Mouse (Mus musculus): Measurements from ENCODE around the gene 9830107B12Rik.
A peak's percentile ranks its signal among the peaks of the same experiment; 100 is the strongest.
"Not testable (repeated sequence)": the region's sequence is repeated elsewhere in the genome, so short reads cannot be mapped to it uniquely, and the experiment has no call there.

Gene 9830107B12Rik

DNA sequence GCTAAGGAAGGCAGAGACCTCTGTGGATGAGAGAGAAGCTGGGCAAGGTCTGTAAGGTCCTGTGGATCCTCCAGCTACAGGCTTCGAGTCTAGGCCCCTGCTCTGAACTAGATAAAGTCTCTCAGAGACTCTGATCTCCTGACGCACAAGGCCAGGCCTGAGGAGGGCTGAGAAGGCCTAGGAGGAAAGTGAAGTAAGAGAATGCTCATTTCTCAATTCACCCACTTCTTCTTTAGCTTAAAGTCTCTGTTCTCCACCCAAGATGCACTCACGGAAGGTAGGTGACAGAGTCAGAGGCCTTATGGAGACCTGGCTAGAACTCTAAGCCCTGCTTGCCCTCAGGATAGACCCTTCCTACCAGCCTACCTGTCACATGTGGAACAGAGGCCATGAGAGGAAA, at the start of gene 9830107B12Rik:
9830107B12Rik (minus strand) TSS at position 149 of the 400 bp plus-strand sequence.
- no peak for DNase-seq (ENCODE audit: low spot score in 2 of 2)

DNA sequence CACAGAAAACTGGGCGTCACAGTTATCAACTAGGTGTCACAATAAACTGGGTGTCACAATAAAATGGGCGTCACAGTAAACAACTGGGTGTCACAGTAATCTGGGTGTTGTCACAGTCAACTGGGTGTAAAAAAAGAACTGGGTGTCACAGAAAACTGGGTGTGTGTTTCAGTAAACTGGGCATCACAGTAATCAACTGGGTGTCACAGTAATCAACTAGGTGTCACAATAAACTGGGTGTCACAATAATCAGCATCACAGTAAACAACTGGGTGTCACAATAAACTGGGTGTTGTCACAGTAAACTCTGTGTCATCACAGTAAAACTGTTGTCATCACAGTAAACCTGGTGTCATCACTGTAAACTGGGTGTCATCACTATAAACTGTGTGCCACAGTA, 46.3 kb upstream of the 9830107B12Rik start:
- no peak for DNase-seq (ENCODE audit: low spot score in 2 of 2)

DNA sequence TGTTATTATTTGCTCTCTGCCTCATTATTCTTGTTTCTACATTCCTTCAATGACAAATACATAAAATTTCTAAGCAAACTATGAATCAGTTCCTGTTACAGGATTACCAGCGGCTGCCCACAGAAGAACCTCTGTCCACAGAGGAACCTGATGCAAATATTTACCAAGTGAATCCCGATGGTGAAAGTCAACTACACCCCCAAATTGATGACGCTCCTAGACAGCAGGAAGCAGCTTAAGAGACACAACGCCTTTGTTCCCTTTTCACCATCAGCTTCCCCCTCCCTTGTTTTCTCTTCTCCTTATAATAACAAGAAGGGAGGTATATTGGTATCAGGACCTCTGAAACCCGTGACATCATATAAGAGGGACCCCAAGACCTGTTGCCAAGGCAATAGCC, 39.2 kb upstream of the 9830107B12Rik start:
- no peak for DNase-seq (ENCODE audit: low spot score in 2 of 2)

DNA sequence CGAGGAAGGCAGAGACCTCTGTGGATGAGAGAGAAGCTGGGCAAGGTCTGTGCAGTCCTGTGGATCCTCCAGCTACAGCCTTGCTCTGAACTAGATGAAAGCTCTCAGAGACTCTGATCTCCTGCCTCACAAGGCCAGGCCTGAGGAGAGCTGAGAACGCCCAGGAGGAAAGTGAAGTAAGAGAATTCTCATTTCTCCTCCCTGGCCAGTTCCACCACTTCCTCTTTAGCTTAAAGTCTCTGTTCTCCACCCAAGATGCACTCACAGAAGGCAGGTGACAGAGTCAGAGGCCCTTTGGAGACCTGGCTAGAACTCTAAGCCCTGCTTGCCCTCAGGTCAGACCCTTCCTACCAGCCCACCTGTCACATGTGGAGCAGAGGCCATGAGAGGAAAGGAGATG, 21.0 kb upstream of the 9830107B12Rik start, which contains the start of gene A530064D06Rik:
A530064D06Rik (minus strand) TSS at position 173 of the 400 bp plus-strand sequence.
- DNase-seq (ENCODE audit: low spot score in 2 of 2) = not testable (repeated sequence)

DNA sequence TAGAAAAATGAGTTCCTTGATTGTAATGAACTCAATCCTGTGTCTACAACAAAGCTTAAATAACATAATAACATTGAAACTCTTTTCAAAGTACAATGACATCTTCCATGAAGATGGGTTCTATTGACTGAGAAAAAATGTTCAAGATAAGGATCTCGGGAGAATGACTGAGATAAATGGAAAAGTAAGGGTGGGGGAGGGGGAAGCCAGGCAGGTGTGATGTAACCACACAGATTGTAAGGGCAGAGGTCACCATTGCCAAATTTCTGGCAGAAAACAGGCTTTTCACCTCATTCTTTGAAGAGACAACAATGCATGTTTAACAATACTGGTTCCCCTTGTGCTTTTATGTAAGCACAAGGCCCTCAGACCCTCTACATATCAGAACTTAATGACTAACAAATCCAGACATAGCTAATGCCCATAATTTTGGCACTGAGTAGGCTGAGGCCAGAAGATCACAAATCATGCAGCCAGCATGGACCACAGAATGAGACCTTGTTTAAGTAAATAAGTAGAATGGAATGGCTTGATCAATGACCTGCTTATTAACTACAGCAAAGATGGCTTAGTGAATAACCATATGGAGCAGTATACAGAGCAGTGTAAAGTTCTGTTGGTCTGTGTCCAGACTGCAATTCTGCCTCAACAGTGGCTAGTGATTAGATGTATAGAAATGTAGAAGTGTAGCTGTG, 11.5 kb upstream of the 9830107B12Rik start:
- no peak for DNase-seq (ENCODE audit: low spot score in 2 of 2)

DNA sequence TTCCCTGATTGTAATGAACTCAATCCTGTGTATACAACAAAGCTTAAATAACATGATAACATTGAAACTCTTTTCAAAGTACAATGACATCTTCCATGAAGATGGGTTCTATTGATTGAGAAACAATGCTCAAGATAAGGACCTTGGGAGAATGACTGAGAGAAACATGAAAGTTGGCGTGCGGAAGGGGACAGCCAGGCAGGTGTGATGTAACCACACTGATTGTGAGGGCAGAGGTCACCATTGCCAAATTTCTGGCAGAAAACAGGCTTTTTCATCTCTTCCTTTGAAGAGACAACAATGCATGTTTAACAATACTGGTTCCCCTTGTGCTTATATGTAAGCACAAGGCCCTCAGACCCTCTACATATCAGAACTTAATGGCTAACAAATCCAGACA, 13.3 kb downstream of the 9830107B12Rik start:
- DNase-seq (ENCODE audit: low spot score in 2 of 2) = no peak

DNA sequence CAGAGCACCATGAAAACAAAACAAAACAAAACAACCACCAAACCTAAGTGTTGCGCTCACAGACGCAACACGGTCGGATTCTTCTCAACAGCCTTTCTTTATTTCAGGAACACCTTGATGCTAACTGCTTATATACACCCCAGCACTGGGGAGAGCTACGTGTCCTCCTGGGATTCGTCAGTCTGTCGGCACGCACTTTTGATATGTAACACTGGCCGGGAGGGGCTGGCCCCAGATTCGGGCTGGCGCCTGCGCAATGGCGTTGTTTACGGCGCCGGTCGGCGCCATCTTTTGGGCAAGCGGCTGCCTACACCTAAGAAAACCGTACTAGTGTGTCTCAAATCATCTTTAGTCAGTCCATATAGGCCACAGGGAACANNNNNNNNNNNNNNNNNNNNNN, 25.6 kb downstream of the 9830107B12Rik start:
- no peak for DNase-seq (ENCODE audit: low spot score in 2 of 2)

DNA sequence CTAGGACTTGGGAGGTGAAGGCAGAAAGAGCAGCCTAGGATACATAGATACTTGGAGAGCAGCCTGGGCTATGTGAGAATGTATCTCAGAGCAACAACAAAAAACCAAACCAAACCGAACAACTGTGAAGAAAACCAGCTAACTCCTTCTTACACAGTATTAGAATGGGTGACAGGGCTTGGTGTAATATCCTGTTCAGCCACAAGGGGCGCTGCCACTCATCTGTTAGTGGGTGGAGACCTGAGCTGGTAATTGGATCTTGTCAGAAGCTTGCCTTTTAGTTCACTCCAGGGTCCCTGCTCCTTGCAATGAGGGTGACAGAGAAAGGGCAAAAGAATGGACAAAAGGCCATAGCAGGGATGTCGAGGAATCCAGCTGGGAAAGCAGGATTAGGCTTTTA, 26.4 kb downstream of the 9830107B12Rik start:
- peak; percentile 41 to 82 for DNase-seq (ENCODE audit: low spot score in 2 of 2)

DNA sequence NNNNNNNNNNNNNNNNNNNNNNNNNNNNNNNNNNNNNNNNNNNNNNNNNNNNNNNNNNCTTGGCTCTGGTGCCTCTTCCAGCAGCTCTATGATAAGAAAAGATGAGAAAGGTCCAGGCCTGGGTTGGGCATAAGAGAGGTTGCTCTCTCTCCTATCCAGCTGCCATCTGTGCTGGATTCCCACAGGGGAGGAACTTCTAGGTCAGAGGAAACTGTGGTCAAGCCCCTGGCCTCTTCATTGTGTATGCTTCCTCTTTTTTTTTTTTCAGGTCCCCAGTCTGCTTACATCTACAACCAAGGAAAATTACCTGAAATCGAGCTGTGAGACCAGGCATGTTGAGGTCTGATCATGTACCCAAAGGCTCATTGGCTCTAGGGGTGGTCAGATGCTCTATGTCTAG, 27.5 kb downstream of the 9830107B12Rik start:
- DNase-seq (ENCODE audit: low spot score in 2 of 2) = no peak

DNA sequence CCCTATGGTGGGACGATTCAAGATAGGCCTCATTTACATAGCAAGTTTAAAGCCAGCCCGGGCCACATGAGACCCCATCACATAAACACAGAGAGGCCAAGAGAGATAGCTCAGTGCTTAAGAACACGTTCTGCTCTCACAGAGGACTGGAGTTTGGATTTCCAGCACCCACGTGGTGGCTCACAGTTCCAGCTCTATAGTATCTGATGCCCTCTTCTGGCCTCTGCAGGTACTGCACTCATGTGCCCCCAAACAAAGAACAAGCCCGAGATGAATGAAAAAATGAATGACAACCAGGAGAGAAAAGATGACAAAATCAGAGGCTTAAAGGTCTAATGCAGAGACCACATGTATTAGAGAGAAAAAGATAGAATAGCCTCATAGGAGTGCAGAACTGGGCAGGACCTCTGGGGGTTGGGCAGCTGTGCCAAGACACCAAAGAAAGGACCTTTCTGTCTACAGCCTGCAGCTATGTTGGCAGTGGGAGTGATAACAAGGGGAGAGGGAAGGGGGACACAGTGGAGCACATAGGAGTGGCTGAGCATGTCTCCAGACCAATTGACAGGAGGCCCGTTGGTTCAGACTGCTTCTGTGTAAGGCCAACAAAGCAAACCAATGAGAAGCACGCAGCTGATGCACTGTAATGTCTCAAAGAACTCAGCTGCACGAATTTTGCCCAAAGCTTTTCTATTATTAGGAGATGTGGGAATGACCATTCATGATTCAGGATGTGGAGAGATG, 35.4 kb downstream of the 9830107B12Rik start:
- peak in 1 of 2 experiments; percentile 49 for DNase-seq (ENCODE audit: low spot score in 2 of 2)

DNA sequence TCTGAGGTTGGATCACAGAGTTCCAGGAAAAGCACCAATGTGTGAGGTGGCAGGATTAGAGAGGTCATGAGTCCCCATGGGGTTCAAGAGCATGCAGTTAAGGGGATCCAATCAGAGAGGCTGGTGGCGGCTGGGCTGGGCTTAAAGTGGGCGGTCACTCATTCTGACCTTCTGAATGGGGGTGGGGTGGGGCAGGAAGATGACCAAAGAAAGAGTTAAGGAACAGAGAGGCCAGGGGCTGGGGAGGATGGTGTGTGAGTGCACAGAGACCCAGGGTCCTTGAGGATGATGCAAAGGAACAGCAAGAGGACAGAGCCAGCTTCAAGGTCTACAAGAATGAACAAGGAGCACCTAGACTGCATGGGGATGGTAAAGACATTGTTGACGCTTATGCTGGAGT, 37.5 kb downstream of the 9830107B12Rik start:
- DNase-seq (ENCODE audit: low spot score in 2 of 2) = no peak

DNA sequence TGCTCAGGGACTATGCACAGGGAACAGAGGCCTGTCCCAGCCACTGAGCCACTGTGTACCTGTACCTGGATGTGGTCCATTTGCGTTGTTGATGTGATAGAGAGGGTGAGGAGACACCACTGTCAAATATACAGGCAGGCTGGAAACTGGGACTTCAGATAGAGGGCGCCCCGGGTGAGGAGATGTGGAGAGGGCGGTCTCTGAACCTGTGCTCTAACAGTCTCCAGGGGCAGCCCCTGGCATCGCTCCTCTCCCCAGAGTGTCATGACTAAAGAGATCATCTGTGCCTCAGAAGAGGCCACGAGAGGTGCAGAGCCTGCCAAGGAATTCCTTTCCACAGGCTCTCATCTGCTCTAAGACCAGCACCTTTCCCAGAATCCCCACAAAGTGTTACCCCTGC, 38.2 kb downstream of the 9830107B12Rik start:
- DNase-seq (ENCODE audit: low spot score in 2 of 2) = no peak

DNA sequence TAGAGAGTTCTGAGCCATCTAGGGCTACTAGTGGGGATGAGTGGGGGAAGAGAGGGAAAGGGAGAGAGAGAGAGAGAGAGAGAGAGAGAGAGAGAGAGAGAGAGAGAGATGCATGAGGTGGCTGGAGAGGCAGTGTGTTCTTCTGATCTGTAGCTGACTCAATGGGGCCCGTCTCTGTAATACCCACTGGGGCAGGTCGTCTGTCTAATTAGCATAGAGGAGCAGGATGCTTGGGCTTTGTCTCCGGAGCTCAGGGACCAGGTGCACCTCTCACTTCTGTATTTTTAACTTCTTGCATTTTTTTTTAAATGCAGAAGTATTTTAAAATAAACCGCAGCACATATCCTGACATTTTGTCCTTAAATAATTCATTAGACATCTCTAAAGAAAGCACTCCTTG, 38.7 kb downstream of the 9830107B12Rik start:
- DNase-seq (ENCODE audit: low spot score in 2 of 2) = no peak

DNA sequence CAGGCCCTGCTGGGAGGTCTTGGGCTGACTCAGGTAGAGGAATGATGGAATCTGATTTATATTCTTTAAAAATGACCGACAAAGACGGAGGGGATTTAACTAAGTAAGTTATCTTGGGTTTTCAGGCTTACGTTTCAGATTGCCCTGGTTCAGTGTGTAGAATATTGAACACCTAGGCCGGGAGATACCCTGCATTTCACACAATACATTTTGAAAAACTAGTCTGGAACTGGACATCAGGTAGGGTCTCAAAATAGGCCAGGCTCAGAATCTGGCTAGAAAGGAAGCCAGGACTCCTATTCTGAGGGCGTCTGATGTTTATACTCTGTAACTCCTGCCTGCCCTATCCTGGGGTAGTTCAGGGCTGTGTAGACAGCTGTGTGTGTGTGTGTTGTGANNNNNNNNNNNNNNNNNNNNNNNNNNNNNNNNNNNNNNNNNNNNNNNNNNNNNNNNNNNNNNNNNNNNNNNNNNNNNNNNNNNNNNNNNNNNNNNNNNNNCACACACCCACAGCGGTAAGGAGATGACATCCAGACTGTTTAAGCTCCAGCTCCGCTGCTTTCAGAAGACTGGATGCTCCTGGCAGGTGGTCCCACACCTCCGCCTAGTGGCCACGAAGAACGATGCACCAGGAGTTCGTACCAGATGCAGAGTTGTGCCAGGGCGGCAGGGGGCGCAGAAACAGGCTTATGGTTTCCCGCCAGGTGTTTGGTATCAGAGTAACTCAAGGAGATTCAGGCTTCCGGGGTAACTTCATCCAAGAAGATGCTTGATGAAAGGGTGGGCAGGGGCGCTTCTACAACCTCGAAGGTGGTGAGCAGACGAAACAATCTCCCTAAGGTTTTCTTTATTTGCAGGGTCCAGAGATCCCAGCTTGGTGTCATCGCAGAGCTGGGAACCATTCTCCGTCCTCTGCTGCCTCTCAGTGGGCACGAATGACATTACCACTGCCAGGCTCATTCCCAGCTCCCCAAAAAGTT, 45.3 kb downstream of the 9830107B12Rik start:
- DNase-seq (ENCODE audit: low spot score in 2 of 2) = peak; percentile 75 to 90

DNA sequence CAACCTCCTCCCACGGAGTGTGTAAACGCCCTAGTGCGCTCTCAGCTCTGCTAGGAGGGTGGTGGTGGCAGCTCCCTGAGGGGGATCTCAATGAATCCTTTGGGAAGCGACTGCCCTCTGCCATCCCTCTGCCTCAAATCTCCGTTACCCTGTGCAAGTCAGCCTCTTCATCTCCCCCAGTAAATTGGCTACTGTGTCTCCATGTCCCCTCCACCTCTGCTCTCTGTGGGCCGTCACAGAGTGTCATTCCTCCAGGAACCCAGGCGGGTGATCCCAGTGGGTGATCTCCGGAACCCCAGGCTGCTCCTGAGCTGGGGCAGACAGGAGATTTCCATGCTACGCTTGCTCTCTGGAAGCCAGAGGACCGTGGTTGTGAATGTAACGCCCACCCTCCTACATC, 46.8 kb downstream of the 9830107B12Rik start:
- no peak for DNase-seq (ENCODE audit: low spot score in 2 of 2)

DNA sequence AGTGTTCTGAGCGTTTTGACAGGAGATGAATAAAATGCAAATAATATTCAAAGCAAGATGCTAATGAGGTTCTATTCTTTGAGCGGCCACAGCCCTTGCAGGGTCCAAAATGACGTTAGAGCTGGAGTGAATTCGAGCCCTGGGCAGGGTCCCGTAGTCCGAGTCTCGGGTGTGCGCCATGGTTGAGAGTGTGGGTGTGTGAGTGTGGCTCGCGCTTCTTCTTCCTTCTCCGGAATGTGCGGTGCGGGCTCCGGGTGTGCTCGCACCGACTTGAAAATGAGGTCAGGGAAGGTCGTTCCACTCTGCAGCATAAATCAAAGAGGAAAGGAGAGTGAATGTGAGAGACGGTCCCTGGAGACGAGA, 47.6 kb downstream of the 9830107B12Rik start:
- DNase-seq (ENCODE audit: low spot score in 2 of 2) = no peak

DNA sequence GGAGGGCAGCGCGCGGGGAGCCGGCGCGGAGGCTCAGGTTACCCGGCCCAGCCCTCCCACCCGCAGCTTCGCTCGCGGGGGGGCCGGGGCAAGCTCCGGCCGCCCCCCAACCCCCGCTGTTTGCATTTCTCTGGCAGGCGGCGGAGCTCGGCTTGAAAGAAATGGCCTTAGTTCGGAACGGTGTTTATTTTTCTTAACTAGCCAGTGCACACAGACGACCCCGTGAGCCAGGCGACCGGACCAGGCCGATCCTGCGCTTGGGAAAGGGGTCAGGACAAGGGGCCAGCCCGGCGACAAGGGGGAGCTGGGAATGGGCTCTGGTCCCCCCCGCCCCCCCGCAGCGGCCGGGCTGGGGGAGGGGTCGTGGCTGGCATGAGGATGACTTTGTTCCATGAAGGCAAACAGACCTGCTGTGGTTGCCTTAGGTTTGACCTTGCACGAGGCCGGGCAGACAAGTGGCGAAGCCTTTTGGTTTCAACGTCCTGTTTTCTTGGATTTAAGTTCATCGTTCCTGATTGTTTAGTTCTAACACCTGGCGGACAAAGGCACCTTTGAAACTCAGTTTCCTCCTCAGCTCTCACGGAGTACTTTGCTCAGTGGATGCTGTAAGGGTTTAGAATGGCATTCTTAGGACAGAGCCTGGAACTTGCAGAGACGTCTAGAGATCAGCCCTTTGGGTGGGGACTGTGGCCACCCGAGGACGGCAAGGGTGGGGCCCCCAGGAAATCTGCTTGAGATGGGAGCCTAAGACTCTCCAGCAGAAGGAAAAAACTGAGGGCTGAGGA, 48.1 kb downstream of the 9830107B12Rik start:
- no peak for DNase-seq (ENCODE audit: low spot score in 2 of 2)

DNA sequence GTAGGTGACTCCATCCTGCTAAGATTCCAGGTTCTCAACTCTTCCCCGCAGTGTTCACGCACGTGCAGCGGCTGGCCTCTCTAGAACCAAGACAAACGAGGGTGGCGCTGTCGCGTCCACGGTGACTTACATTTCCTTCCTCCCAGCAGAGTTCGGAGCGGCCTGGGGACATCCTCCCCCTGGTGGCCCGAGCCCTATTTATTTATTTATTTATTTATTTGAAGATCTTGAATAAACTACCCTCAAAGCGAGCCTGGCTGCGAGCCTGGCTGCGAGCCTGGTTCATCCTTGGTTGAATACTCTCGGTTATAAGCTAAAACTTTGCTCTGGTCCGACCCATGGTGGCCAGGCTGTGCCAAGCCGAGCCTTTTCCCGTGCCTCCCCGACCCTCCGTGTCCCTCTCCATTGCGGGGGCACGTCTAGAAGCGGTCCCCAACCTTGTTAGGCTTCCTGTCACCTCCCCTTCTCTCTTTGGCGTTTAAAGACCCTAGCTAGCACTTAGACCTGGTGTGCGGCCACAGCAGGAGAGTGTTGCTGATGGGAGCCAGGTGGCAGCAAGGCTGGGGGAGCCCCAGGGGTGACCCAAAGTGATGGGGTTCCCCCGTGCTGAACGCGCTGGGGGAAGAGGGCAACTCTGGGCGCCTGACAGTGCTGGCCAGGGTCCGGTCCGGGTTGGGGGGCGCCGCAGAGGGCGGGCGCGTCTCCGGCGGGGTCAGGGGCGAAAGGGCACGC, 48.9 kb downstream of the 9830107B12Rik start:
- peak in 1 of 2 experiments; percentile 47 for DNase-seq (ENCODE audit: low spot score in 2 of 2)

DNA sequence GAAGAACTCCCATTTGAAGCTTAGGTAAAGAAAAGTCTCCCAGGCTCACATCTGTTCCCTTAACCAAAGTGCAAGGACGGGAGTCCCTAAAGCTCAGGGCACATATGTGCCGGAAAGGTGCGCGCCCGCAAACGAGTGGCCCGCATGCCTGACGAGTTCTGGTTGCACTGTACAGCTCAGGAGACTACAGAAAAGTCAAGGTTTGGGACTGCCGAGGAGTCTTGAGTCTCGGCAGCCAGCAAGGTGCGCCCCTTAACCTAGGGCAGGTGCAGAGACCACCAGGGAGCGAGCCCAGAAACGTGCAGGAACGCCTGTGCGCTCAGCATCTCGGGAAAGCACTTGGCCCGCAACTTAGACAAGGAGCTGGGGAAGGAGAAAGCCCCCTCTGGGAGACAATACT, 49.7 kb downstream of the 9830107B12Rik start:
- no peak for DNase-seq (ENCODE audit: low spot score in 2 of 2)

DNA sequence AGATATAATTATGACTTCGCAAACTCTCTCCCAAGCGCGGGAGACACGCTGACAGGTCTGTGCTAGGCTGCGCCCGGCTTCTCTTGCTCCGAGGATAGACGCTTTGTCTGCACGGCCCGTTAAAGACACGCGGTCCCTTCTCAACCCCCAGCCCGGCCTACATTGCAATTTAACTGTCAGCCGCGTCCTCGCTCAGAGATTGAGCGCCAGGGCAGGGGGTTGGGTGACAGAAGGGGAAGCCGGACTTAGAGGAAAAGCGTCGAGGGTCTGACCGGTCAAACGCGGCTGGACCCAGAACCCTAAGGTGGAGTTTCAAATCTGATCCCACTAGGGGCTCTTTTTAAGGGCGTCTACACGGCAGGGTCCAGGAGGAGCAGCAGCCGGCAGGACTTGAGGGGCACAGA, 50.3 kb downstream of the 9830107B12Rik start:
- no peak for DNase-seq (ENCODE audit: low spot score in 2 of 2)

Measured in thymus, postnatal 10 days (tissue).